Mouse (Mus musculus) cerebellum, adult 2 months (tissue): ENCODE data around the gene Nudcd2.

Experiments used
- CTCF ChIP-seq: fragments of 200-500 bp; IDR thresholded peaks from 2 replicates; pipeline ENCODE4 v1.5.1; 2011; ENCODE audit warnings: low read depth, mild to moderate bottlenecking, control low read depth, low read length, moderate library complexity, borderline replicate concordance; ENCODE audit not compliant: insufficient read depth
- POLR2A ChIP-seq: fragments of 200-500 bp; IDR thresholded peaks from 2 replicates; pipeline ENCODE4 v1.6.1; 2011; ENCODE audit warnings: low read length, control low read depth, borderline replicate concordance; ENCODE audit not compliant: insufficient read depth

GRCm38 (mm10) chr11:40755968-40756367, 22.5 kb downstream of the Nudcd2 start:
- TF ChIP-seq POLR2A (no peak), CTCF (no peak)
